Mouse (Mus musculus): Measurements from ENCODE around the gene Prr7.

The Prr7 gene

DNA sequence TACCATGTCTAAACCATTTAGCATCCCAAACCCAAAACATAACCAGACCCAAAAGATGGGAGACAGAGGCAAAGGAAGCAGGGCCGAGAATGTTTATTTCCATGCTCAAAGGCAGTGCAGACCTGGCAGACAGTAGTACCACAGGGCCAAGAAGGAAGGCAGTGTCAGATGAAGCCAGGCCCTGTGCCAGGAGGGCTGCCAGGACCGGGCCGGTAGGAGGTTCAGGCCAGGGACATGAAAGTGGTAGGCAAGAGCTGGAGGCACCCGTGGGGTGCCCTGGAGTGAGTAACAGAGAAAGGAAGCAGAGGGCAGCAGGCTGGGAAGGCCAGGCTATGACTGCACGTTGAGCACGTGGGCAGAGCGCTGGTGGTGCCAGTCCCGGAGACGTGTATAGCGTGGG lies 42.6 kb downstream of the Prr7 start:
- DNase-seq (ENCODE audit: low spot score in 2 of 2) = no peak

DNA sequence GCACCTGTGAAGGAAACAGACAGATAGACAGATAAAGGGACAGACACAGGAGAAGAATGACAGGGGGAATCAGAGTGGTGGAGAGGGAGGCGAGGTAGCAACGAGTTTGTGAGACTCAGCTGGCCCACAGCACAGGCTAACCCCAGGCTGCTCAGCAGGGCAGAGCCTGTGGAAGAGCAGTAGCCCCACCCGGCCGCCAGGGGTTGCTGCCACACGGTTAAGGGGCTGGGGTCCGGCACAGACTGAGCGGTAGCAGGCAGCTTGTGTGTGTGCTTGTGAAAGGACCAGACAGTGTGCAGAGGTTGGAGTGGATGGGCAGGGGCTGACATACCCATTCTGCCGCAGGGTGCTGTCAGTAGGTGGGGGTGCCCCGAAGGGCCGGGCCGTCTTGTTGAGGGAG lies 43.8 kb downstream of the Prr7 start:
- no peak for DNase-seq (ENCODE audit: low spot score in 2 of 2)

DNA sequence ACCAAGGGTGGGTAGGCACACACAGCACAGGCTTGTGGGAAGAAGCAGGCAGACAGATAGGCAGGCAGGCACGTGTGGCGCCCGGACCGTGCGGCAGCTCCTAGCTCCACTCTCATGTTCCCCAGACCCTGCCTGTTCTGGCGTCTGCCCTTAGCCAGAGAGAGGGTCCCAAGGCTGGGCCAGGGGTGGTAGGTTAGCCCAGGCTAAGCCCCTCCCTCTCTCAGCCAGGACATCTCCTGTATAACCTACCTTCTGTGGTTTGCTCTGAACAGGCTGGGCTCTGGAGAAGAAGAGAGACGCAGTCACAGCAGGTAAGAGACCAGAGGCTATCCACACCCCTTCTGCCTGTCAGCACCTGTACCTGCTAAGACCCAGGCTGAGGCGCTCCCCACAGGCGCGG lies 44.5 kb downstream of the Prr7 start:
- DNase-seq (ENCODE audit: low spot score in 2 of 2) = no peak

DNA sequence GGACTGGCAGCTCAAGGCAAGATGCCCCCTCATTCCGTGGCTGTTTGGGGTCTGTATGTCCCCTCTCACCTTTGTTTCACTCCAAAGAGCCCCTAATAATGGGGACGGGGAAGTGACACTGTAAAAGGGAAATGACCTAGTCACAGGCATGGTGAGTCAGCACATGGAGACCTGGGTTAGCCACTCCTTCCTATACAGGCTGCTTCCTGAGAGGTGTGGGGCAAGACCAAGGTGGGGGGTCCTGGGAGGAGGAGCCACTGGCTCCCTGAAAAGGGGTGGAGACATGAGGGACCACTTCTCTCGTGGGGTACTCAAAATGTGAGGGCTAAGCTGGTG lies 46.2 kb downstream of the Prr7 start:
- no peak for DNase-seq (ENCODE audit: low spot score in 2 of 2)

DNA sequence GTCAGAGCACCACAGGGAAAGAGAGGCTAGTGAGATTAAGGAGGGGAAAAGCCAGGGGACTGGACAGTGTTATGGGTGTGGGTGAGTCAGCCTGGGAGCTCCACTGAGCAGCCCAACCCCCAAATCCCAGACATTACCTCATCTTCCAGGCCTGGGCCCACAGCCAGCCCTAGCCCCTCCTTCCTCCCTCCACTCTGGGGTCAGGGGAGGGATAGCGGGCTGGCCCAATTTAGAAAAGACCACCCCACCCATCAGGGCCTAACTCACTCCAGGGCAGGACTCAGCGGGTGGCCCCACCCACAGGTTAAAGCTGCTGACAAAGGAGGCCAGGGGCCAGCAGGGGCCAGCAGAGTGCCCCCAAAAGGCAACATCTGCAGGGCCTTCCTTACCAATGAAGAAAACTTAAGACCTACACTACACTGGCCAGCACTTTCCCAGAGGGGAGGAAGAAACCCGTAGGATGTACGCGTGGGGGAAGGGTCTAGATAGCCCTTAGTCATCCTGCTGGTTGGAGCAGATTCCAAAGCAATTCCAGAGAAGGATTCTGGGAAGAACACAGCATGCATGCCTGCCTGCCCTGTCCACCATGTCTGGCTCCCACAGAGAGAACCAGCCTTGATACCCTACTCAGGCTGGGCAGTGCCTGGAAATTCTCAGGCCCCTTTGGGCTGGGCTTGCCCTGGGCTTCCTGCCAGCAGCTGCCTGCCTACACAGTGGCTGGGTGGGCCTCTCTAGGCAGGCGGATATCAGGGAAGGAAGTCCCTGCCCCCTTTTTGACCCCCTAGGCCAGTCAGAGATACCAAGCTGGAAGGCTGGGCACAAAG lies 46.8 kb downstream of the Prr7 start:
- DNase-seq (ENCODE audit: low spot score in 2 of 2) = peak; percentile 91 to 93

DNA sequence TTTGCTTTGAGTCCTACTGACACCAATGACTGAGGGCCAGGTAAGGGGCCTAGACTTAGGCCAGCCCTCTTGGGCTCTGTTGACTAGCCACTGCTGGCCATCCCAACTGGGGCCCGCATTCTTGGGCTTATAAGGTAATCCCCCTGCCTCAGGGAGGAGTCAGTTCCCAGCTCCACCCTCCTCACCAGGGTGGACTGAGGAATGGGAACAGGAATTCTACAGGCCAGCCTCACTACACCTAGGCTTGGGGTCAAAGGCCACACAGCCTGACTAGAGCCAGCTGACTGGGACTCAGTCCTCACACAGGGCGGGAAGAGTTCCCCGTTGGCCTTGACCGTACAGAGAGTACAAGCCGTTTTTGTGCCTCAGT lies 47.4 kb downstream of the Prr7 start:
- DNase-seq (ENCODE audit: low spot score in 2 of 2) = no peak

DNA sequence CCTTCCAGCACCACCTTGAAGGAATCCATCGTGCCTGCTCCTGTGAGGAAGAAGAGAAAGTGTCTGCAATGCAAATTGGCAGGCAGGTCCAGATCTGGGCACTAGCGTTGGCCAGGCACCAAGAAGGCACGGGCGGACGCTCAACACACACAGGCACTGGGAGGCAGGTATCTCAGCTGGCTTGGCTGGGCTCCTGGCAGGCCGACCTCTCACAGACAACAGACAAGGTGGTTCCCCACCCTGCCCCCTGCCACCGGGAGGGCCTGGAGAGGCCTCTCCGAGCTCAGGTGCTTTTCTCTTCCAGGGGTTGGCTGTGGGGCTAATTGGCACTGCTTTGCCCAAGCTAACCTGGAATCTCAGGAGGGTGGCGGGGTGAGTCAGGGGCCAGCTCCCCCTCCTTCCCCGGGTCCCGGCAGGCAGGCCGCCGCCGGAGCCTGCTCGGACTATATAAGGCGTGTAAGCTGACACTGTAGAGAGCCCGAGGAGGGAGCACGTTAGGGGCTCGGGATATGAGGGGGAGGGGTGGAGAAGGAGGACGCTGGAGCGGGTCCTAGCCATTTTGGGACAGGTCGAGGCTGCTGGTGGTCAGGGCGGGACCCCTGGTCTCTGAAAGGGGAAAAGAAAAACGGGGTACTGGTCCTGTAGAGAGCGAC lies 48.4 kb downstream of the Prr7 start:
- DNase-seq (ENCODE audit: low spot score in 2 of 2) = peak; percentile 68 to 74

DNA sequence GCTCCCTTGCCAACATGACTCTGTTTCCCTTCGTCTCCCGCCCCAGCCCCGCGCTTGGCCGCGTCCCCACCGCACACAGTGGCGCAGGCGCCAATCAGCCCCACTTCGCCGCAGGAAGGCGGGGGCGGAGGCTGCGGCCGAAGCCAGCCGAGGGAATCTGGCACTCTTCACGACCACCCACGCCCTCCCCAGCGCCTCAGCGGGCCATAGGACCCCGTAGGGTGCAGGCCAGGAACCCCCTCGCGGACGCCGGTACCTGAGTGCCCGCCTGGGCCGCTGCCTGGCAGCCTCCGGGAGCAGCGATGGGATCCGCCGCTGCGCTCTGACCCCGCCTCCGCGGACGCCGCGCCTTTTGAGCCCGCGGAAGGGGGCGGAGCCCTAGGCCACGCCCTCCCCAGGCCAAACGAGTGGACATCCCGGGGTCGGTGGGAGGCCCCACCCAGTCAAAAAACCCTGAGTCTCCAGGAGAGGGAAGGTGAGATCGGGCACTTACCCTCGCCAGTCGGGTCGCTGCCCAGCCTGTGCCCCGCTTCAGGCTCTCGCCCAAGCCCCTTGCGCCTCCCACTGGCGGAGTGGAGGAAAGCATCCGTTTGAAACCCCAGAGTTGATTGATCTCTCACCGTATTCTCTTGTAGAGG lies 49.2 kb downstream of the Prr7 start, which contains the start of gene Pdlim7:
Pdlim7 (minus strand) TSS at position 566 of the 638 bp plus-strand sequence.
- peak; percentile 92 to 94 for DNase-seq (ENCODE audit: low spot score in 2 of 2)

DNA sequence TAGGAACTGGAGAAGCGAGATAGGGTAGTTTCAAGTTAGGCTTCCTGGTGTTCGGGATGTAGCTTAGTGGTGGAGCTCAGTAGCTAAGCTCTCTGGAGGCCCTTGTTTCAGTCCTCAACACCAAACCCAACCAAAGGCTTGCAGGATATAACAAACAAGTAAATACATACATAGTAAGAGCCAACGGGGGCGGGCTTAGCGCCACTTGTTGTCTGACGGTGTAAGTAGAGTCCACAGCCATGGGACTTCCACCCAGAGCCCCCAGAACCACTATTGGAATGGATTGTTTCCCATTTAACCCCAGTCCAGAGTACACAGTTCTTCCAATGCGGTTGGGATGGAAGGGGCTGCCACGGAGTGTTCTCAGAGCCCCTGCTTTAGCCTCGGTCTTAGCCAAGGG lies 49.8 kb downstream of the Prr7 start:
- DNase-seq (ENCODE audit: low spot score in 2 of 2) = no peak

DNA sequence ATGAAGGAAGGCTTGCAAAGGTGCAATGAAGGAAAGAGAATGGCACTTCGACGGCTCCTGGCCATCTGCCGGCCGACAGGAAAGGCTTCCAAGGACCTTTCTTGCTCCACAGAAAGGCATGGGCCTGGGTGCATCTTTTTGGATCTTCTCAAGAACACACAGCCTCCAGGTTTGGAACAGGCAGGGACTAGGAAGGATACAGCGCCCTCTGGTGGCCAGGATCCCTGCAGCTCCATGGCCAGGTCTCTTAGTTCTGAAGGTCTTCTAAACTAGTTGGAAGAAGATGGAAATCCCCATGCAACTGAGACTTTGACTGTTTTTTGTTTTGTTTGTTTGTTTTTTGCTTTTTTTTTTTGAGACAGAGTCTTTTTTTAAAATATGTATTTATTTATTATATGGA lies 52.9 kb downstream of the Prr7 start:
- DNase-seq (ENCODE audit: low spot score in 2 of 2) = peak in 1 of 2 experiments; percentile 83

DNA sequence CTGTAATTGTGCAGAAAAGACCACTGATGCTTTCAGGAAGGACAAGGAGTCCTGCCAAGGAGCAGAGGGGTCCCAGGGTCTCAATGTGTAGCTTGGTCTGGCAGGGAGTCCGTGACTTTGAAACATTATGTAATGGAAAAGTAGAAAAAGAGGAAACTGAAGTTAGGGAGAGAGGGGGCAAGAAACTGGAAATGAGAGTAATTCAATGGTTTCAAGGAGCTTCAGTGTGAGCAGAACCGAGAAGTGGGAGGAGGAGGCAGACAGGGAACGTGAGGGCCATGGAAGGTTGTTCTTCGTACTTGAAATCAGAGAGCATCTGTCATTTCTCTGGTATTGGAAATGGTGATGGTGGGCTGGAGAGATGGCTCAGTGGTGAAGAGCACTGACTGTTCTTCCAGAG lies 55.5 kb downstream of the Prr7 start:
- DNase-seq (ENCODE audit: low spot score in 2 of 2) = no peak

DNA sequence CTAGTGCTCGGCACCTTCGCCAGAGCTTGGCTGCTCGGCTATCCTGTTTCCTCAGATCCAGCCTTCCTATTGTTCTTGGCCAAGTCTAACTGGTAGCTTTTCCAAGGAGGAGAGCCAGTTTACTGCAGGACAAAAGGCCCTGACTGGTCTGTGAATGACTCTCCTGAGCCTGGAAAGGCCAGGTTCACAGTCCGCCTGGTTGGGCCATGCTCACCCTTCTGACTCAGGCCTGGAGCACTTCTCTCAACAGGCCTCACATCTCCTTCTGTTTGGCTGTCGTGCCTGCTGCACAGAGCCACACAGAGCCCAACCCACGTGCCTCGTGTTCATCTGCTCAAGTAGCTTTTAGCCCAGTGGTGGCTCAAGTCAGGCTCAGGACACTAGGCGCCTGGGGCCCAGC lies 58.7 kb downstream of the Prr7 start:
- peak; percentile 42 to 65 for DNase-seq (ENCODE audit: low spot score in 2 of 2)

Measured in heart, adult 9 months (tissue).